Comparison of ENCODE assay signal across 9 mouse cellular contexts in the genomic region with DNA sequence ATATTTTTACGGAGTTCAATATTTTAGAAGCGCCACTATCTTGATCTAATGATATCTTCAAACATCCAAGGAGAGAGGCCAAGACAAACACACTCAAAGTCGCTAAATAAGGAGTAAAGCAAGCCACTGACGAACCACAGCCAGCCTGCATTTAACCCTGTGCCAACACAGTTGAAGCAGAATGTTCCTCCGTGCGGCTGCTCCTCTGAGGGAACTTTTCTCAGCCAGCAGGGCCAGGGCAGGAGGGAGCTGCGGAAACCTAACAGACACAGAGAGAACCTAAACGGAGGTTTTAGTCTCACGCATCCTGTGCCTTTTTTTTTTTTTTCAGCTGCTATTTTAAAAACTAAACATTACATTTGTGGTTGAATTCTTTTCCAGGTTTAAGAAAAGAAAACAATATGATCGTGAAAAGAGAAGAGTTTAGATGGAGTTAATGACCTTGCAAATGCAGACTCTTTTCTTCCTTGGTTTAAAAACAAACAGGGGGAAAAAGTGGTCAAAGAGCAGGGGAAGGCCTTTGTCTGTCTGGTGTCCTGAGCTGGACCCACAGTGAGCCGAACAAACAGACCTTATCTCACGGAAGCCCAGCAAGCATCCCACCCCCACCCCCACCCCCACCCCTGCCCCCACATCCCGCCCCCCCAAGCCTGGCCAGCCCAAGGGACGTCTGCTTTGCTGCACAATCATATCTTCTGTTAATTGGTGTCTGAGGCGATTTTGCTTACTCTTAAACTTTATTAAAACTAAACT. TPM values are rescaled to one million over a fixed set of nuclear protein-coding genes. Genes with fewer than 3 reads are reported as not detected.
DNase-seq lines count a peak whose midpoint lies in the region; ATAC-seq and TF ChIP-seq lines count a peak whose summit lies in the region.
"Had no signal": no experiment of that assay in that cellular context is flagged by ENCODE, and none has a peak within 500 bp of the region (broad histone marks: within the 10 kb centered on the region; RNA-seq: fewer than 3 reads in every experiment).

No protein-coding gene starts in this region.

- no peak for TF ChIP-seq CTCF in lung, postnatal 0 days (IDR thresholded peaks at IDR 0.05)

- intact Hi-C loops in heart, postnatal 10 days (cut with DNase I) = loop anchor here (5.0 kb wide), 1 partner anchor 72 kb away; no protein-coding TSS in a partner anchor

- ATAC-seq in heart, embryonic 11.5 days (replicated peaks; ENCODE audit: insufficient number of reproducible peaks, low FRiP score, low TSS enrichment) = no peak
- ATAC-seq in embryonic facial prominence, embryonic 15.5 days (ENCODE audit: insufficient number of reproducible peaks, low FRiP score, low TSS enrichment, low read depth) = 0 out of 2 replicates have a peak, but pooled peaks have one; percentile 54
- ATAC-seq in lung, postnatal 0 days = 0 out of 2 replicates have a peak, but pooled peaks have one; percentile 35

- no peak for DNase-seq in heart, postnatal 10 days
- DNase-seq in MN1 (ENCODE audit: low spot score) = peak; percentile 20
- DNase-seq in lung, postnatal 0 days (ENCODE audit: low spot score) = peak; percentile 37
- DNase-seq in layer of hippocampus, postnatal 10 days (ENCODE audit: low spot score in 2 of 2) = no peak
- no peak for DNase-seq in frontal cortex, postnatal 25 days (ENCODE audit: low spot score in 2 of 2)
- no peak for DNase-seq in left cerebral cortex, adult 18-20 months (ENCODE audit: low spot score in 2 of 2)

- peaks cover 21% of the 10 kb centered on the region for H3K4me1 ChIP-seq in heart, embryonic 11.5 days (ENCODE audit: control insufficient read depth, insufficient read depth, low read length)
- 0 out of 2 replicates have a peak, but pooled peaks cover 6% of the 10 kb centered on the region for H3K4me1 ChIP-seq in embryonic facial prominence, embryonic 15.5 days
- H3K4me1 ChIP-seq in lung, postnatal 0 days (ENCODE audit: insufficient read depth, low read depth, low read length) = 0 out of 2 replicates have a peak, but pooled peaks cover 3% of the 10 kb centered on the region

- no peaks in the 10 kb centered on the region for H3K27me3 ChIP-seq in heart, embryonic 11.5 days (ENCODE audit: control insufficient read depth, insufficient read depth, low read length)
- H3K27me3 ChIP-seq in embryonic facial prominence, embryonic 15.5 days = no peaks in the 10 kb centered on the region
- no peaks in the 10 kb centered on the region for H3K27me3 ChIP-seq in lung, postnatal 0 days (replicated peaks; ENCODE audit: insufficient read depth, low read length)
- H3K27me3 ChIP-seq: limb, embryonic 12.5 days had no signal

- no peak overlapping the region for H3K4me3 ChIP-seq in heart, embryonic 11.5 days (ENCODE audit: low read depth, low read length)
- no peak overlapping the region for H3K4me3 ChIP-seq in embryonic facial prominence, embryonic 15.5 days (replicated peaks)
- H3K4me3 ChIP-seq in lung, postnatal 0 days (ENCODE audit: low read depth, low read length) = no peak overlapping the region
- H3K4me3 ChIP-seq: limb, embryonic 12.5 days had no signal

- TF ChIP-seq EP300 in lung, postnatal 0 days (IDR thresholded peaks at IDR 0.05) = no peak

- 17% methylated on average over 15 of the region's 15 CpGs for WGBS in heart, embryonic 11.5 days (ENCODE audit: insufficient replicate concordance)
- WGBS in embryonic facial prominence, embryonic 15.5 days = 30% methylated on average over 15 of the region's 15 CpGs
- WGBS in lung, postnatal 0 days = 11% methylated on average over 15 of the region's 15 CpGs

- H3K4me2 ChIP-seq in heart, embryonic 11.5 days = peak overlapping the region; percentile 24
- H3K4me2 ChIP-seq in embryonic facial prominence, embryonic 15.5 days (replicated peaks) = no peak overlapping the region
- 0 out of 2 replicates have a peak overlapping the region, but pooled peaks have one; percentile 6 for H3K4me2 ChIP-seq in lung, postnatal 0 days (replicated peaks; ENCODE audit: low read depth, low read length)
- H3K4me2 ChIP-seq: limb, embryonic 12.5 days had no signal

- H3K9me3 ChIP-seq in heart, embryonic 11.5 days (replicated peaks; ENCODE audit: control insufficient read depth, low read length) = no peaks in the 10 kb centered on the region
- no peaks in the 10 kb centered on the region for H3K9me3 ChIP-seq in embryonic facial prominence, embryonic 15.5 days (replicated peaks)
- no peaks in the 10 kb centered on the region for H3K9me3 ChIP-seq in lung, postnatal 0 days (ENCODE audit: low read length)
- H3K9me3 ChIP-seq: limb, embryonic 12.5 days had no signal

- 0 out of 2 replicates have a peak overlapping the region, but pooled peaks have one; percentile 43 for H3K9ac ChIP-seq in heart, embryonic 11.5 days (ENCODE audit: low read depth, low read length)
- no peak overlapping the region for H3K9ac ChIP-seq in embryonic facial prominence, embryonic 15.5 days
- H3K9ac ChIP-seq in lung, postnatal 0 days (replicated peaks; ENCODE audit: low read depth) = no peak overlapping the region
- H3K9ac ChIP-seq: limb, embryonic 12.5 days had no signal

- H3K27ac ChIP-seq in heart, embryonic 11.5 days (ENCODE audit: low read depth, low read length) = peak overlapping the region; percentile 50; the same call in 1 of the 2 replicates
- no peak overlapping the region for H3K27ac ChIP-seq in embryonic facial prominence, embryonic 15.5 days (replicated peaks)
- H3K27ac ChIP-seq in lung, postnatal 0 days (ENCODE audit: low read length) = no peak overlapping the region
- H3K27ac ChIP-seq: limb, embryonic 12.5 days had no signal

- no peaks in the 10 kb centered on the region for H3K36me3 ChIP-seq in heart, embryonic 11.5 days (ENCODE audit: control insufficient read depth, insufficient read depth, low read length)
- H3K36me3 ChIP-seq in embryonic facial prominence, embryonic 15.5 days = no peaks in the 10 kb centered on the region
- no peaks in the 10 kb centered on the region for H3K36me3 ChIP-seq in lung, postnatal 0 days (ENCODE audit: insufficient read depth, low read length)
- H3K36me3 ChIP-seq: limb, embryonic 12.5 days had no signal

RNA-seq across cellular contexts. Expression of a gene that starts 15.0 kb away (rescaled TPM):
- polyA plus RNA-seq in heart, embryonic 11.5 days (2014; fragmentation: Nextera tagmentation; extraction: Ambion mirVana) = 513 and 567 TPM in 2 replicates
- 100 to 1,000 TPM; 625 to 643 TPM for total RNA-seq in heart, postnatal 10 days (2021)
- polyA plus RNA-seq in embryonic facial prominence, embryonic 15.5 days (2015; fragmentation: Nextera tagmentation; extraction: Ambion mirVana) = 1,155 and 1,174 TPM in 2 replicates
- polyA plus RNA-seq in lung, postnatal 0 days (2015; fragmentation: Nextera tagmentation; extraction: Ambion mirVana) = 1,838 and 1,903 TPM in 2 replicates
- total RNA-seq in layer of hippocampus, postnatal 10 days (2021) = 100 to 1,000 TPM; 792 to 848 TPM
- total RNA-seq in left cerebral cortex, adult 18-20 months (2021) = 100 to 1,000 TPM; 780 to 834 TPM

Comparison
In these comparisons a context has a peak if more than half of its experiments do, and no peak if none do; other contexts are left out.
1. DNase-seq: peak in MN1 (single experiment) and lung, postnatal 0 days (single experiment); none in heart, postnatal 10 days (0 of 2), layer of hippocampus, postnatal 10 days (0 of 2), frontal cortex, postnatal 25 days (0 of 2) and left cerebral cortex, adult 18-20 months (0 of 2).